Mouse (Mus musculus) testis, postnatal 14 days (tissue): Measurements from ENCODE around the gene Cryba4.

Experiments
- DNase-seq: peaks from one replicate; pipeline ENCODE4 v3.0.0; 2021; ENCODE audit warnings: low spot score

Gene Cryba4

DNA sequence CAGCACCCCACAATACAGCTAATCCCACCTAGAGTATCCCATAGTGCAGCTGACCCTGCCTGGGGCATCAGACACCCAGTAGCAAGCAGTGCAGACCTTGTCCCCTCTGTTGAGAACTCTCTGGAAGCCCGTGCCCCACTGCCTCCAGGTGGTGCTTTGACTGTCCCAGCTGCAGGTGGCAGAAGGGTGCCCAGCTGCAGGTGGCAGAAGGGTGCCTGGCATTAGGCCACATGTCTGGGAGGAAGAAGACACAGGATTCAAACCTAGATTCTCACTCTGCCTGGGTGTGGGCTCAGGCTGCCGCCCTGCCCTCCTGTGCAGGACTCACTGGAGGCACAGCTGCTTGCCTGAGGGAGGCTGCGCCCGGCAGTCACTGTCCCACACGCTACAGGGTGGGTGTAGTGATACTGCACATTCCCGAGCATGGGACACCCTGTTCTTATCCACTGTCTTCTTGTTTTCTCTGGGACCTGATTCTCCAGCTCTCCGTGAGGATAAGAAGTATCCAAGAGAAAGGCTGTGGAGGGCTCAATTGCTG is 33.3 kb upstream of the Cryba4 start:
- DNase-seq, result no peak

GRCm38 (mm10) chr5:112284203-112284582 is 31.9 kb upstream of the Cryba4 start:
- no peak for DNase-seq

- no peak for DNase-seq
These were observed 31.4 kb upstream of the Cryba4 start for GRCm38 (mm10) chr5:112283543-112284202.

GRCm38 (mm10) chr5:112282780-112283482 is 30.6 kb upstream of the Cryba4 start:
- no peak for DNase-seq

- no peak for DNase-seq
These were observed 29.9 kb upstream of the Cryba4 start for GRCm38 (mm10) chr5:112282123-112282779.

- no peak for DNase-seq
These were observed 29.4 kb upstream of the Cryba4 start for GRCm38 (mm10) chr5:112281676-112282075.

DNA sequence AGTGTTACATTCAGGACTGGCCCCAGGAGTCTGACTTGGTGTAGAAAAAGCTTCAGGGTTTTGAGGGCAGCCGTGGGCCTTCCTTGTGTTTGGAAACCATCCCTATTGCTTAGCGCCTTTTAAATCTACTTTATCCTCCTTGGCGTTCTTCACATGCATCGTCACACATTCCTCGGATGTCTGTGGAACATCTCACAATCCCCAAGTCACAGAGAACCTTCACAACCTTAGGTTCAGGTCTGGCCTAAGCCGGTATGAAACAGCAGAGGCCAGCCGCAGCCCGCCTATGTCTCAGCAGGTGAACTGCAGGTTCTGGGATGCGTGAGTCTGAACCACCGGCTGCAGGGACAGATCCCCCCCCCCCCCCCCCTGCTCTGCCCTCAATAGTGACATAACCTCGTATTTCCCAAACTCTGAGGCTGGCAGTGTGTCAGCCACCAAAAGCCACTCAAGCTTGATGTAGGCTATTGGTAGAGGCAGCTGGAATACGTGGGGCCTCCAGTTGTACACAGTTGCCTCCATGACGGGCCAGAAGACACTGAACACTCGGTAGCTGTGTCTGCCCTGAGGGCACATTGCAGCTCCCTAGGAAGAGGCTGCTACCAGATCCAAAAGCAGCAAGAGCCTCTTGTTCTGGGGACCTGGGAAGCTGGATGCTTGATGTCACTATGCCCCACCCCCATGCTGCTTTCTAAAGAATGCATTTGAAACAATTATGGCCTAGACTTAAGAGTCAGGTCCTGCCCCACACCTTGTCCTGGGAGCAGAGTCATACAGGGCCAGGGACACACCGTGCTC is 28.7 kb upstream of the Cryba4 start:
- DNase-seq, result no peak

DNA sequence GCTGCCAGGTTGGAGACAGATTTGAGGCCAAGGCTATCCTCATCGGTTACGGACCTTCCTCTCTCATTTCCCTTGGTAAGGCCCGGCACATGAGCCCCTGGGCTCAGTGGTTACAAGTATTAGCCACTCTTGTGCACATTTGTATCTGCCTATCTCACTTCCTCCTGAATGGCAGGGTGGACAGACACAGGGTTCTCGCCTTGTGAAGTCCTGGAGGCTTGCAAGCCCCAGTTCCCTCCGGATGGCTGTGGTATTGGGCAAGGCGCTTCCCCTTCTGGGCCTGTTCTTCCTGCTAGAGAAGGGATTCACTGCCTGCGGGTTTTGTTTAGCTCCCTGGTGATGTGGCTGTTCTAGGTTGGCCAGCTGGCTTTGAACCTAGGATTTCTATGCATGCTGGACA is 27.8 kb upstream of the Cryba4 start:
- DNase-seq, result no peak

- DNase-seq, result no peak
These were observed 27.1 kb upstream of the Cryba4 start for GRCm38 (mm10) chr5:112279181-112280021.

DNA sequence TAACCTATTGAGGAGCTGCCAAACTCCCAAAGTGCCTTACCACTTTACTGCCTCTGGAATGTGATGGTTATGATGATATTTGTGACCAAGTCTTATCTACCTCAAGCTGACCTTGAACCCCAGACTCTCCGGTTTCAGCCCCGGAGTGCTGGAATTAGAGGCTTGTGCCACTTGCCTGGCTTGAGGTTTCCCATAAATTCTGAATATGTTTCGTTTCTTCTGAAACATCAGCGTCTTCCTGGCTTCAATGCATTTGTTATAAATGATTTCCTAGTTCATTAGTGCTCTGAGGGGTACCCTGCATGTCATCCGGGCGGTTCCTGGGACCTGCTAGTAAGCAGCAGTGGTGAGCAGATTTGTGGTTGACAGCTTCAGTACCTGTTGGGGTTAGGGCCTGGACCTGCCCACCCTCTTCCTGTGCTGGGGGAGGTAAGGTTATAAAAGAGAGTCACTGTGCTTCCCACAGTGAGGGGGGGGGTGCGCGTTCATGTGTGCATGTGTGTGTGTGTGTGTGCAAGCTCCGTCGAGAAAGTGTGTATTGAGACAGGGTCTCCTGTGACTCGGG is 25.7 kb upstream of the Cryba4 start:
- DNase-seq, result no peak

DNA sequence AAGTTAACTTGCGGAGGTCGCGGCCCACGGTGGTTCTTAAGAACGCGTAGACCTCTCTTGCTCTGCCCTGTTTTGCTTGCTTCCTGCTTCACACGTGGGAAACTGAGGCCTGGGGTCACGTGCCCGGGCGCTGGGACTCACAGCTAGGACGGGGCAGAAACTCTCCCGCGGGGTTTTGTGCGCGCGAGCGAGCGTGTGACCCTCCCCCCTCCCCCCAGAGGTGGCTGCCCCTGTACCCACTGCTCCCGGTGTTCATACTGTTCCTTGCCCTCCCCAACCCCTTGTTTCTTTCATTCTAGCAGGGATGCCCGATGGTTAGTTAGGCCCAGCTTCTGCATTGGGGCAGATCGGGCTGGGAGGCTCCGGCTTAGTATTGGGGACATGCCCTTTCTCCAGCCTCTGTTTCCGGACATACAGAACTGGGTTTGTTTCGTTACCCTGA is 24.6 kb upstream of the Cryba4 start:
- no peak for DNase-seq

DNA sequence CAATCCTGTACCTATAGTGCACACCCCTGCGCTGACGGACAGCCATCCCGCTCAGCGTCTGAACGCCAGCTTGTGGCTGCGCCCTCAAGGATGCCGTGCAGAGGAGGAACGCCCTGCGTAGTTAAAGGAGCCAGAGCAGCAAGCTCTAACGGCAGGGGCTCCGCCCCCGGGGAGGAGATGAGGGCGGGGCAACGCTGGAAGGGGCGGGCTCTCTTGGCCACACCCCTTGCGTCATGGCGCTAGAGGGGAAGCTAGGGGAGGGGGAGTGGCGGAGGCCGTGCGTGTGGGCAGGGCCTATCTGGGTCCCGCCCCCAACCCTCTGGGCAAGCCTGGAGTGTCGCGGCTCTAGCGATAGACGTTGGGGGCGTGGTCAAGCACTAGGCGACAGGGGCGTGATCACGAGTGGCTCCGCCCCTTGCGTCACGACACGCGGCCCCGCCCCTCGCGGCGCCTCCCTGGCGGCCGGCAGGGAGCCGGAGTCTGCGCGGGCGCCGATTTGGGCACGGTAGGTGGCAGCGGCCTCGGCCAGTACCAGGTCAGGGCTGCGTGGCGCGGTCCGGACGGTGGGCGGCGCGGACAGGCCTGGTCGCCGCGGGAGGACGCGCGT is 24.1 kb upstream of the Cryba4 start, which contains the start of gene Tpst2:
Gene Tpst2, plus strand, starts transcription at position 425 of the 607 bp plus-strand sequence.
- peak; percentile 99 for DNase-seq

DNA sequence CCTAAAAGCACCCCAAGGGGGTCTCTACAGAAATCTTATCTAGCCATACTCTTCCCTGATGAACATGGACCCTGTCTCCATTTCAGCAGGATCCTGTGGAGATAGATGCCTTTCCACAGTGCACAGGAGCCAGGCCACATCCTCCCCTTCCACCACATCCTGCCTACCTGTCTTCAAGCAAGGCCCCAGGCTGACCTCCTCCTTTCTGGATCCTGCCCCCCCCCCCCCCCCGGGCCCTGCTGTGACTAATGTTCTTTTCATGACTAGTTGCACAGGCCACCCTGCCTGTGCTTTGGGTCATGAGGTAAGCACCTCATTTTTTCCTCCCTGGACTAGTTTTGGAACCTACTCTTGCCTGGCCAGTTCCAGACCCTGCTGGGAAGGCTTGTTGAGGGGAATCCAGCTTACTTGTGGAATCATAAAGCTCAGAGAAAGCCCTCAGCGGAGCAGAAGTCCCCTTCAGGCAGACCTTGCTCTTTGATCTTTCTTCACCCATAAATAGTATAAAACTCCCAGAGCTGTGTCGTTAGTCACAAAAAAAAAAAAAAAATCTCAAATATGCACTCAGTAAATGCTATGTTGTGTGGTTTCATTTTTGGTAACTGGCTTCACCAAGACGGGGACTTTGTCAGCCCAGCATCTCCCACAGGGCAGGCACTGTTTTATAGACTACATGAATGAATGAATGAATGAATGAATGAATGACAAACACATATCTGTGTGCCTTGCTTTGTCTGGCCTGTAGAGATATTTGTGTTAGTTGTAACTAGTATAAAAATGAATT is 22.9 kb upstream of the Cryba4 start:
- DNase-seq, result no peak

- no peak for DNase-seq
These were observed 21.6 kb upstream of the Cryba4 start for GRCm38 (mm10) chr5:112273746-112274463.

GRCm38 (mm10) chr5:112272934-112273333 is 20.6 kb upstream of the Cryba4 start:
- no peak for DNase-seq

DNA sequence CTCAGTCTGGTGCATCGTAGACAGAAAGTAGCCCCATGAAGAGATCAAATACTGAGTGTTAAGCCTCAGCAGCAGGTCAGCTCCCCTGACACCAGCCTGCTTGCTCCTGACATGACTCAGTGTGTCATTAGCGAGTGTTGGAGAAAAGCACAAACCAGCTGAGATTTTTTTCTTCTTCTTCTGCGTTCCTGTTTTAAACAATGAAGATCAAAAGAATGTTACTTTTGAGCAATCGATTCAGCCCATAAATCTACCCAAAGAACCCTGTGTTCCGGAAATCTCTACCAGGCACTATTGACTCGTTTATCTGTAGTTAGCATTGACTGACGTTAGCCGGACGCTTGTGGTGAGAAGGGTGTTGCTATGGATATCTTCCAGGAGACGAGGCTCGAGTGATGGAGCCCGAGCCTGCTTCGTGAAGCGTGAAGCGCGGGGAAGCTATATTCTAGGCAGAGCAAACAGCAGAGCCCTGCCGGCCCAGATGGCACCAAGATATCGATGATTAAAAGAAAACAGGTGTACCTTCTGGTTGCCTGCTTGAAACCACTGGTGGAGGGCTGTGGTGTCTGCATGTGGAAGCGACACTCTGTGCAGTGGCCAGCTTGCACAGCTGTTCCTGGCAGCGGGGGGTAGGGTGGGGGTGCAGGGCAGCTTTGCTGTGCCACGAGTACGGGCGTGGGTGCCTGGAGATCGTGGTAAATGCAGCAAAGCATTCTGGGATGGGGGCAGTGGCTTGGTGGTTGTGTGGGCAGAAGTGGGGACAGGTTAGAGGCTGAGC is 18.6 kb upstream of the Cryba4 start:
- DNase-seq, result no peak

DNA sequence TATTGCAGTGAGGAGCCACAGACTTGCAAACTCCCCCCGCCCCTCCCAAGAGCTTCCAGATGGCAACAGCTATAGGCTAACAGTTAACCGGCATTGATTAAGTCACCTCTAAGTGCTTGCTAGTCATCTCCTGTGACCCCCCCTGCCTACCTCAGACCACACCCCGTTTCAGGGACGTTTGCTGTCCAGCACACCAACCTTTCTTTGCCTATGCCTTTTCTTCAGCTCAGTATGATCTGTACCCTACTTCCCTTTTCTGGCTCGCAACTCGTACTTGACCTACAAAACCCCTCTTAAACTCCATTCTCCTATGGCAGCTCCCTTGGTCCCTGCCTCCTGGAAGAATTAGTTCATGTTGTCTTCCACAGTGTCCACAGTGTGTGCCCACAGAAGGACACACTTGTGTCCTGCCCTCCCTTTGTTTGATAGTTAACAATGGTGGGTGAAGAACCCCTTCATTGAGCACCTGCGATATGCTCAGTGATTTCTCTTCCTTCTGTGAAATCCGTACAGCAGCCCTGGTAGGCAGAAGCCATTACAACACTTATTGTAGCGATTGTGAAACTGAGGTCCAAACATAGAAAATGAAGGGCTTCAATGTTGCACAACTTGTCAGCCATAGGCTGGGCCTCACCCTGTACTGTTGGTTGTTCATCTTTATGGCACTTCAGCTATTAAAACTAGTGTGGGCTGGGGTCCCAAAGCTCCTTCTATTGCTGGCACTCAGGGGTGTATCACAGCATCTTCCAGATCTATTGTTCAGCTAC is 13.9 kb upstream of the Cryba4 start:
- DNase-seq, result no peak
